Mouse (Mus musculus): Measurements from ENCODE around the gene Fam131c. TPM values are rescaled to one million over a fixed set of nuclear protein-coding genes. Genes with fewer than 3 reads are reported as not detected.

The Fam131c gene
- total and polyA plus RNA-seq, 2 experiments from 2014 or later: 37.0 to 50.4 TPM

- Histone ChIP-seq H3K9me3 (ENCODE audit: low read length) (no peaks in the 10 kb centered on the region), H3K9ac (no peak overlapping the region), H3K27me3 (ENCODE audit: insufficient read depth, low read length) (no peaks in the 10 kb centered on the region), H3K4me3 (ENCODE audit: low read depth, low read length) (no peak overlapping the region), H3K27ac (ENCODE audit: low read depth, low read length) (no peak overlapping the region), H3K36me3 (ENCODE audit: insufficient read depth) (no peaks in the 10 kb centered on the region), H3K4me2 (ENCODE audit: low read depth) (no peak overlapping the region), H3K4me1 (ENCODE audit: insufficient read depth) (no peaks in the 10 kb centered on the region)
- TF ChIP-seq CTCF (IDR thresholded peaks at IDR 0.05; ENCODE audit: low read depth): no peak
- WGBS: 95% methylated on average over 5 of the region's 5 CpGs
- DNase-seq (no peak), ATAC-seq (no peak)
Measured at GRCm38 (mm10) chr4:141372426-141372825, 4.4 kb downstream of the Fam131c start.

DNA sequence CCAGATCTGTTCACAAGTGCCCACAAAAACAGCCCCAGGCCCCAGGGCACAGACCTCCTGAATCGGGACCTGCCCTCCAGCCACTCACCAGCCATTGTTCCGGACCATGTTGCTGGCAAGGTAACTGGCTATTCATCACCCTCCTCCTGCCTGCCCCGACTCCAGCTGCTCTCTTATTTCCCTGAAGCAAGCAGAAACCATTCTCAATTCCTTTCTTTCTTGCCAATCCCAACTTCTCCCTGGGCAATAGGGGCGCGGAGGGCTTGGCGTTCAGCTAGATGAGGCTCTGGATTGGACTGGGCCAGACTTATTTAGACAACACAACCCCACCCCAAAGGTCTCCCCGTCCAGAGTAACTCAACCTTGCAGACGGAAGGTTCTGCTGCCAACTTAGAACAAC, 11.7 kb downstream of the Fam131c start:
- no peak for ATAC-seq

GRCm38 (mm10) chr4:141382406-141382805, 14.4 kb downstream of the Fam131c start:
- peak; percentile 76 for ATAC-seq
- peak; percentile 44 for TF ChIP-seq CTCF (IDR thresholded peaks at IDR 0.05; ENCODE audit: low read depth)
- peak; percentile 50 for DNase-seq
- no peaks in the 10 kb centered on the region for H3K9me3 ChIP-seq (ENCODE audit: low read length)
- H3K4me3 ChIP-seq (ENCODE audit: low read depth, low read length): peak overlapping the region; percentile 30
- peak overlapping the region; percentile 51 for H3K4me2 ChIP-seq (ENCODE audit: low read depth)
- no peaks in the 10 kb centered on the region for H3K4me1 ChIP-seq (ENCODE audit: insufficient read depth)
- peak overlapping the region; percentile 33 for H3K9ac ChIP-seq
- H3K36me3 ChIP-seq (ENCODE audit: insufficient read depth): peaks cover 8% of the 10 kb centered on the region; the same call in 1 of the 2 replicates
- H3K27ac ChIP-seq (ENCODE audit: low read depth, low read length): no peak overlapping the region
- peaks cover 17% of the 10 kb centered on the region; the same call in 1 of the 2 replicates for H3K27me3 ChIP-seq (ENCODE audit: insufficient read depth, low read length)
- 7% methylated on average over 25 of the region's 25 CpGs for WGBS

More for the DNA sequence above, 11.7 kb downstream of the Fam131c start:
- H3K4me3 ChIP-seq (ENCODE audit: low read depth, low read length): no peak overlapping the region
- TF ChIP-seq CTCF (IDR thresholded peaks at IDR 0.05; ENCODE audit: low read depth): no peak
- DNase-seq: no peak
- peaks cover 8% of the 10 kb centered on the region; the same call in 1 of the 2 replicates for H3K36me3 ChIP-seq (ENCODE audit: insufficient read depth)
- WGBS: 47% methylated on average over 8 of the region's 8 CpGs
- no peak overlapping the region for H3K27ac ChIP-seq (ENCODE audit: low read depth, low read length)
- no peaks in the 10 kb centered on the region for H3K9me3 ChIP-seq (ENCODE audit: low read length)
- peaks cover 17% of the 10 kb centered on the region; the same call in 1 of the 2 replicates for H3K27me3 ChIP-seq (ENCODE audit: insufficient read depth, low read length)
- H3K9ac ChIP-seq: no peak overlapping the region
- no peak overlapping the region for H3K4me2 ChIP-seq (ENCODE audit: low read depth)
- no peaks in the 10 kb centered on the region for H3K4me1 ChIP-seq (ENCODE audit: insufficient read depth)

DNA sequence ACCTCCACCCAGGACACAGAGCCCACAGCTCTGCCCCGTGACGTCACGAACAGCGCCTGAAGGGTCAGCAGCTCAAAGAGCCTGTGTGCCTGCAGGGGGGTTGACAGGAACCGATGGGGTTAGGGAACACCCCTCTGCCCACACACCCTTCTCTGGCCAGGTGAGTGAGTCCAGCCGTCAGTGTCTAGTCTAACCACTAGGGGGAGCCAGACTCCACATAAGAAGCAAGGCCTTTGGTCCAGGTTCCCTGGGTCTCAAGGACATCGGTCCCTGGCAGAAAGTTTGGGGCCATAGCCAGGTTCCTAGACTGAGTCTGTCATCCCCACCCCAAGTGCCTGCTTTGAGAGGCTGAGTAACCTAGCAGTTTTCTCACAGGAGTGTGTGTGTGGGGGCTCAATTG, 17.3 kb downstream of the Fam131c start:
- peaks cover 17% of the 10 kb centered on the region; the same call in 1 of the 2 replicates for H3K27me3 ChIP-seq (ENCODE audit: insufficient read depth, low read length)
- no peaks in the 10 kb centered on the region for H3K4me1 ChIP-seq (ENCODE audit: insufficient read depth)
- H3K4me3 ChIP-seq (ENCODE audit: low read depth, low read length): no peak overlapping the region
- H3K9ac ChIP-seq: no peak overlapping the region
- under 1% methylated on average over 7 of the region's 7 CpGs for WGBS
- H3K4me2 ChIP-seq (ENCODE audit: low read depth): no peak overlapping the region
- peaks cover 8% of the 10 kb centered on the region; the same call in 1 of the 2 replicates for H3K36me3 ChIP-seq (ENCODE audit: insufficient read depth)
- ATAC-seq (no peak), DNase-seq (peak; percentile 62)
- TF ChIP-seq CTCF (IDR thresholded peaks at IDR 0.05; ENCODE audit: low read depth): peak; percentile 90
- no peaks in the 10 kb centered on the region for H3K9me3 ChIP-seq (ENCODE audit: low read length)
- no peak overlapping the region for H3K27ac ChIP-seq (ENCODE audit: low read depth, low read length)

- Histone ChIP-seq H3K4me2 (ENCODE audit: low read depth) (no peak overlapping the region), H3K4me1 (ENCODE audit: insufficient read depth) (no peaks in the 10 kb centered on the region), H3K27ac (ENCODE audit: low read depth, low read length) (no peak overlapping the region), H3K4me3 (ENCODE audit: low read depth, low read length) (no peak overlapping the region), H3K36me3 (ENCODE audit: insufficient read depth) (peaks cover 8% of the 10 kb centered on the region; the same call in 1 of the 2 replicates), H3K9me3 (ENCODE audit: low read length) (no peaks in the 10 kb centered on the region), H3K27me3 (ENCODE audit: insufficient read depth, low read length) (peaks cover 17% of the 10 kb centered on the region; the same call in 1 of the 2 replicates), H3K9ac (no peak overlapping the region)
- DNase-seq: no peak
- ATAC-seq: no peak
- 69% methylated on average over 7 of the region's 7 CpGs for WGBS
- TF ChIP-seq CTCF (IDR thresholded peaks at IDR 0.05; ENCODE audit: low read depth): peak; percentile 49
Measured at GRCm38 (mm10) chr4:141386150-141386549, 18.1 kb downstream of the Fam131c start.

- no peaks in the 10 kb centered on the region for H3K9me3 ChIP-seq (ENCODE audit: low read length)
- peak; percentile 52 for ATAC-seq
- H3K4me2 ChIP-seq (ENCODE audit: low read depth): no peak overlapping the region
- WGBS: 15% methylated on average over 5 of the region's 5 CpGs
- H3K27me3 ChIP-seq (ENCODE audit: insufficient read depth, low read length): peaks cover 17% of the 10 kb centered on the region; the same call in 1 of the 2 replicates
- no peaks in the 10 kb centered on the region for H3K4me1 ChIP-seq (ENCODE audit: insufficient read depth)
- DNase-seq: peak; percentile 85
- no peak overlapping the region for H3K27ac ChIP-seq (ENCODE audit: low read depth, low read length)
- TF ChIP-seq CTCF (IDR thresholded peaks at IDR 0.05; ENCODE audit: low read depth): peak; percentile 82
- no peak overlapping the region for H3K9ac ChIP-seq
- H3K36me3 ChIP-seq (ENCODE audit: insufficient read depth): peaks cover 4% of the 10 kb centered on the region; the same call in 1 of the 2 replicates
- no peak overlapping the region for H3K4me3 ChIP-seq (ENCODE audit: low read depth, low read length)
Measured at GRCm38 (mm10) chr4:141387093-141387784, 19.2 kb downstream of the Fam131c start.

- TF ChIP-seq CTCF (IDR thresholded peaks at IDR 0.05; ENCODE audit: low read depth): no peak
- H3K27me3 ChIP-seq (ENCODE audit: insufficient read depth, low read length): peaks cover 13% of the 10 kb centered on the region; the same call in 1 of the 2 replicates
- H3K4me3 ChIP-seq (ENCODE audit: low read depth, low read length): no peak overlapping the region
- WGBS: 66% methylated on average over 5 of the region's 5 CpGs
- H3K4me2 ChIP-seq (ENCODE audit: low read depth): no peak overlapping the region
- ATAC-seq: no peak
- no peak overlapping the region for H3K27ac ChIP-seq (ENCODE audit: low read depth, low read length)
- H3K9me3 ChIP-seq (ENCODE audit: low read length): no peaks in the 10 kb centered on the region
- no peak overlapping the region for H3K9ac ChIP-seq
- no peak for DNase-seq
- H3K36me3 ChIP-seq (ENCODE audit: insufficient read depth): no peaks in the 10 kb centered on the region
- H3K4me1 ChIP-seq (ENCODE audit: insufficient read depth): no peaks in the 10 kb centered on the region
Measured at GRCm38 (mm10) chr4:141387933-141388332, 19.9 kb downstream of the Fam131c start.
